Mouse (Mus musculus) intestine, embryonic 14.5 days (tissue): Measurements from ENCODE around the gene Galnt17. TPM values are rescaled to one million over a fixed set of nuclear protein-coding genes. Genes with fewer than 3 reads are reported as not detected.
A peak's percentile ranks its signal among the peaks of the same experiment; 100 is the strongest.

Experiments
- ATAC-seq: fragments of 200-750 bp; cut with Nextera tagmentation; replicated peaks from 2 replicates; pipeline ENCODE4 v1.8.0; 2017; ENCODE audit warnings: low read depth, moderate number of reproducible peaks, moderate TSS enrichment, moderate library complexity; ENCODE audit not compliant: low FRiP score, low TSS enrichment
- DNase-seq: peaks from one replicate; pipeline ENCODE4 v3.0.0-alpha.2; 2018; ENCODE audit warnings: low spot score
- H3K27ac ChIP-seq: fragments of 300-500 bp; sonication (generic); 2 replicates; pipeline ENCODE4 v1.5.1; 2014; ENCODE audit warnings: low read depth, mild to moderate bottlenecking, control low read depth
- H3K27me3 ChIP-seq: fragments of 300-500 bp; sonication (generic); replicated peaks from 2 replicates; pipeline ENCODE4 v1.6.1; 2014; ENCODE audit warnings: low read length, control low read depth; ENCODE audit not compliant: control insufficient read depth, insufficient read depth
- H3K36me3 ChIP-seq: fragments of 300-500 bp; sonication (generic); 2 replicates; pipeline ENCODE4 v1.6.1; 2014; ENCODE audit warnings: low read length, control low read depth; ENCODE audit not compliant: control insufficient read depth, insufficient read depth
- H3K4me1 ChIP-seq: fragments of 300-500 bp; sonication (generic); replicated peaks from 2 replicates; pipeline ENCODE4 v1.6.1; 2014; ENCODE audit warnings: low read length, control low read depth, mixed read lengths; ENCODE audit not compliant: control insufficient read depth, insufficient read depth
- H3K4me2 ChIP-seq: fragments of 300-500 bp; sonication (generic); 2 replicates; pipeline ENCODE4 v1.6.1; 2014; ENCODE audit warnings: low read length
- H3K4me3 ChIP-seq: fragments of 300-500 bp; sonication (generic); 2 replicates; pipeline ENCODE4 v1.5.1; 2014; ENCODE audit warnings: low read depth, low read length, control low read depth, mixed read lengths
- H3K9ac ChIP-seq: fragments of 300-500 bp; sonication (generic); 2 replicates; pipeline ENCODE4 v1.6.1; 2014; ENCODE audit warnings: mild to moderate bottlenecking, low read length
- H3K9me3 ChIP-seq: fragments of 300-500 bp; sonication (generic); 2 replicates; pipeline ENCODE4 v1.6.1; 2016; ENCODE audit warnings: low read length, control low read depth; ENCODE audit not compliant: control insufficient read depth
- WGBS: fragments of 180-500 bp; shearing (Covaris S2); extraction: QIAGEN DNeasy Blood & Tissue Kit; methylation state at CpG from one replicate; pipeline ENCODE4 v1.1.7; 2014; 5-methylcytosine and 5-hydroxymethylcytosine counted together
- polyA plus RNA-seq: library from polyadenylated mRNA; unstranded; fragments of >200 nt; fragmentation: Nextera tagmentation; extraction: Ambion mirVana; gene quantifications from 2 replicates; pipeline ENCODE4 v1.2.1, GENCODE M21; 2014

The Galnt17 gene
- polyA plus RNA-seq, 1 experiment from 2014 or later: 0.69 TPM

DNA sequence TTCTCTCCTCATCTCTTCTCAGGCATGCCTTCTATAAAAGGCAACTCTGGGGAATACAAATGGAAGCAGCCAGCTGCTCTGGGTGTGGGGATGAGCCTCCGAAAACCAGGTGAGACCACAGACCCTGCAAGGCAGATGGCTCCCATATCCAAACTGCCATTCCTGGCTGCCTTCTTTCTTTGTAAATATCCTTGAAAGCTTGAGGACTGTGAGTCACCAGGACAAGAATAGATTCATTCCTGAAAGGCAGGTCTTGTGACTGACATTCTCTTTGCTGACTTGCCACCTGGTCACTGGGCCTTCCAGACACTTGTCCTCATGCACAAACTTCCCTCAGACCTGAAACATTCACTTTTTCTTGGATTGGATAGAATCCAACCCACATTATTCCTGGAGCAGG is 127.1 kb downstream of the Galnt17 start:
- Histone ChIP-seq H3K4me3 (no peak overlapping the region), H3K27ac (no peak overlapping the region), H3K9me3 (no peaks in the 10 kb centered on the region), H3K36me3 (no peaks in the 10 kb centered on the region), H3K27me3 (no peaks in the 10 kb centered on the region), H3K9ac (no peak overlapping the region), H3K4me1 (no peaks in the 10 kb centered on the region), H3K4me2 (no peak overlapping the region)
- no peak for ATAC-seq
- 76% methylated on average over 1 of the region's 1 CpGs for WGBS
- no peak for DNase-seq

DNA sequence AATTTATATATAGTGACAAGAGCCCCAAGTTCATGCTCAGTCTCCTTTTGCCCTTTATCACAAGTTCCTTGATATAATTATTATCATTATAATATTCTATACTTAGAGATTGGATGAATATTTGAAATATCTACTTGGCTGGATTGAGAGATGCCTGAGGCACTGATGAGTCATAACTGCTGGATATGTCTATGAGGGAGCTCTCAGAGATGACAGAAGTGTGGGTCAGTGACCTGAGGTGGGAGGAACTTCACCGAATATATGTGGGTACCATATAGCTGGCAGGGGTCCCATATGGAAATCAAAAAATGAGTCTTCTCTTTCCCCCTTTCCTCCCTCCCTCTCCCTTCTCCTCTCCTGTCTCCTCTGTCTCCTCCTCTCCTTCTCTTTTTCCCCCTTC is 127.5 kb downstream of the Galnt17 start:
- Histone ChIP-seq H3K4me2 (no peak overlapping the region), H3K36me3 (no peaks in the 10 kb centered on the region), H3K4me3 (no peak overlapping the region), H3K4me1 (no peaks in the 10 kb centered on the region), H3K9me3 (no peaks in the 10 kb centered on the region), H3K27ac (no peak overlapping the region), H3K27me3 (no peaks in the 10 kb centered on the region), H3K9ac (no peak overlapping the region)
- DNase-seq: no peak
- 50% methylated on average over 1 of the region's 1 CpGs for WGBS
- no peak for ATAC-seq

- H3K9me3 ChIP-seq: no peaks in the 10 kb centered on the region
- whole genome bisulfite sequencing: 54% methylated on average over 7 of the region's 7 CpGs
- H3K9ac ChIP-seq: no peak overlapping the region
- H3K4me1 ChIP-seq: no peaks in the 10 kb centered on the region
- no peaks in the 10 kb centered on the region for H3K36me3 ChIP-seq
- no peak overlapping the region for H3K27ac ChIP-seq
- no peak overlapping the region for H3K4me2 ChIP-seq
- H3K4me3 ChIP-seq: no peak overlapping the region
- DNase-seq (no peak), ATAC-seq (no peak)
- H3K27me3 ChIP-seq: no peaks in the 10 kb centered on the region
These were observed 130.4 kb downstream of the Galnt17 start for GRCm38 (mm10) chr5:131177851-131178250.

DNA sequence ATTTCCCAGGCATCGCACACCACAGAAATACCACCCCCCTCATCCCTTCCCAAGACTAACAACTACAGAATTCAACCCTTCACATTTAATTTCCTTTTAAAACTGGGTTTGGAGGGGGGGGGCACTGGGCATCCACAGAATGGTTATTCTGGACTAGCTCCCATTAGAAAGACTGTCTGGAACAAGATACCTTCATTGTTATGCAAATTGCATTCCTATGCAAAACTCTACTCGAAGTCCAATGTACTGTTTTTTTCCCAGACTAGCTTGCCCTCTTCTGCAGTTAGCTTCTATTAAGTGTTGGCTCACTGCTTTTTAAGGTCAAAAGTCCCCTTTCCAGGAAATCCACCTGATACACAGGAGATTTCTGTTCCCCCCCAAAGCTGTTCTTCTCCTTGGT is 131.1 kb downstream of the Galnt17 start:
- no peak overlapping the region for H3K4me3 ChIP-seq
- no peaks in the 10 kb centered on the region for H3K9me3 ChIP-seq
- no peak overlapping the region for H3K4me2 ChIP-seq
- H3K27ac ChIP-seq: no peak overlapping the region
- DNase-seq (no peak), ATAC-seq (no peak)
- WGBS: 49% methylated on average over 2 of the region's 2 CpGs
- H3K9ac ChIP-seq: no peak overlapping the region
- H3K36me3 ChIP-seq: no peaks in the 10 kb centered on the region
- no peaks in the 10 kb centered on the region for H3K27me3 ChIP-seq
- no peaks in the 10 kb centered on the region for H3K4me1 ChIP-seq

- DNase-seq (no peak), ATAC-seq (no peak)
- Histone ChIP-seq H3K9ac (no peak overlapping the region), H3K36me3 (no peaks in the 10 kb centered on the region), H3K4me2 (no peak overlapping the region), H3K4me3 (no peak overlapping the region), H3K9me3 (no peaks in the 10 kb centered on the region), H3K27me3 (no peaks in the 10 kb centered on the region), H3K27ac (no peak overlapping the region), H3K4me1 (no peaks in the 10 kb centered on the region)
- 55% methylated on average over 6 of the region's 6 CpGs for WGBS
These were observed 139.1 kb downstream of the Galnt17 start for GRCm38 (mm10) chr5:131169186-131169585.

GRCm38 (mm10) chr5:131167366-131167765 is 140.9 kb downstream of the Galnt17 start:
- WGBS: 80% methylated on average over 5 of the region's 5 CpGs
- Histone ChIP-seq H3K4me1 (no peaks in the 10 kb centered on the region), H3K4me3 (no peak overlapping the region), H3K27ac (no peak overlapping the region), H3K9me3 (no peaks in the 10 kb centered on the region), H3K4me2 (no peak overlapping the region), H3K9ac (no peak overlapping the region), H3K36me3 (no peaks in the 10 kb centered on the region), H3K27me3 (no peaks in the 10 kb centered on the region)
- DNase-seq (no peak), ATAC-seq (no peak)

DNA sequence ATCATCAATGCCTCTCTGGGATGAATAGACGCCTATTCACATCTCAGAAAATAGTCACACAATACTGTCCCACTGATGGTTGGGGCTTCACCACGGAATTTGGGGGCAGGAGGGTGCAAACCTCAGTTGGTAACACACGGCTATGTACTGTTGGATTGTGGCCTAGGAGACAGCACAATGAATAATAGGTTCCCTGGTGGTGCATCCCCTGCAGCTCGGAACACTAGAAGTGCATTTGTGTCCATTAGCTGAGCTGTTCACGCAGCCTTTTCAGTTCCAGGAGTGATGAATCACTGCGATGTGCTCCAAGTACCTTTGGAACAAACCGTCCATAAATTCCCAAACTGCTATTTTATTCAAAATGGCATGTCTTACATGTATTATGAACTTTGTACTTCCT is 142.6 kb downstream of the Galnt17 start:
- Histone ChIP-seq H3K4me3 (no peak overlapping the region), H3K27ac (no peak overlapping the region), H3K36me3 (no peaks in the 10 kb centered on the region), H3K27me3 (no peaks in the 10 kb centered on the region), H3K4me2 (no peak overlapping the region), H3K9ac (no peak overlapping the region), H3K9me3 (no peaks in the 10 kb centered on the region), H3K4me1 (no peaks in the 10 kb centered on the region)
- 75% methylated on average over 7 of the region's 7 CpGs for WGBS
- ATAC-seq (no peak), DNase-seq (no peak)

- no peak overlapping the region for H3K27ac ChIP-seq
- no peak overlapping the region for H3K9ac ChIP-seq
- WGBS: 18% methylated on average over 4 of the region's 4 CpGs
- no peak overlapping the region for H3K4me2 ChIP-seq
- peaks cover 4% of the 10 kb centered on the region; the same call in 1 of the 2 replicates for H3K4me1 ChIP-seq
- H3K36me3 ChIP-seq: no peaks in the 10 kb centered on the region
- 0 out of 2 replicates have a peak, but pooled peaks have one; percentile 47 for ATAC-seq
- DNase-seq: no peak
- no peaks in the 10 kb centered on the region for H3K9me3 ChIP-seq
- no peak overlapping the region for H3K4me3 ChIP-seq
- H3K27me3 ChIP-seq: no peaks in the 10 kb centered on the region
These were observed 150.4 kb downstream of the Galnt17 start for GRCm38 (mm10) chr5:131157866-131158265.

- Histone ChIP-seq H3K27ac (no peak overlapping the region), H3K4me2 (no peak overlapping the region), H3K9ac (no peak overlapping the region), H3K27me3 (no peaks in the 10 kb centered on the region), H3K36me3 (no peaks in the 10 kb centered on the region), H3K4me1 (peaks cover 4% of the 10 kb centered on the region; the same call in 1 of the 2 replicates), H3K9me3 (no peaks in the 10 kb centered on the region), H3K4me3 (no peak overlapping the region)
- 73% methylated on average over 3 of the region's 3 CpGs for WGBS
- DNase-seq (no peak), ATAC-seq (no peak)
These were observed 152.0 kb downstream of the Galnt17 start for GRCm38 (mm10) chr5:131156323-131156722.
